Mouse (Mus musculus): ENCODE data around the gene Snx12. TPM values are rescaled to one million over a fixed set of nuclear protein-coding genes. Genes with fewer than 3 reads are reported as not detected.

Snx12 gene
- polyA plus RNA-seq (2012; rRNA removed) = 11.3 and 26.5 TPM in 2 replicates

DNA sequence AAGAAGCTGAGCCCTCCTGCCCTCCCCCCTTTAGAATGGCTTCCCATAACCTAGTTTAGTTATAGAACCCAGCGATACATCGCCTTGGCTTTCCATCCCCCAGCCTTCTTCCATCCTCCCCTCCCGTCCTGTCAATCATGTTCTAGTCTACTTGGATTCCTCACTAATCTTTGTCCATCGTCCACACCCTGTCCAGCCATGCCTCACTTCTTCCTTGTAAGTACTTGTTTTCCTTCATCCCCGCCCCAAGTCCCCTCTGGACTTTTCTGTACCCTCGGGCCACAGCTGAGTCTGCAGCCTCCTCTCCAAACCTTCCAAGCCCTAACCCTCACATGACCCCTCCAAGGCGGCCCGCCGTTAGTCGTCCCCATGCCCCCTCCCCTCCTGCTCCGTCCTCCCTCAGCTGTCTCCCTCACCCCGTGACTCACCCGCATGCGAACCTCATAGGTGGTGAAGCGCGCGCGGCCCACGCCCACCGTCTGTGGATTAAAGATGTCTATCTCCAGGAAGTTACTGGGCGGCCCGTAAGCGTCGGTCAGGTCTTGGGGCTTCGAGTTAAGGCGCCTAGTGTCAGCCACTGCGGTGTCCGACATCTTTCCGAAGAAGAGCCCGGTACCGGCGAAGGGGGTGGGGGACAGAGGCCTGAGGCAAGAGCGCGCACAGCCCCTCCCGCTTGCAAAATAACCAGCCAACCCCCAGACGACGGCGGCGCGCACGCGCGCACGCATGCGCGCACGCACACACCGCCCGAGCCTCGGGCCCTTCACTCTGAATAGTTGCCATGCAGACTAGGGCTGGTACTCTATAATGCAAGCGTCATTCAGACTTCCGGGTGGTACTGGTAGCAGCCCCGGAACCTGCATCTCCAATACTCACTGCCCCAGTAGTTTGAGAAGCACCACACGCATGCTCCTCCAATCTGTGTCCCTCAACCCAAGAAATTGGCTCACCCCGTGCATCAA, at the start of gene Snx12:
Gene Snx12, minus strand, starts transcription at position 730 of the 962 bp plus-strand sequence.
- Histone ChIP-seq H3K4me3 (replicated peaks; ENCODE audit: extremely low read depth, low read depth, low read length) (peak within 1 kb of the TSS; percentile 93), H3K4me1 (ENCODE audit: control insufficient read depth, insufficient read depth, low read length) (no peaks in the 10 kb centered on the region; the same call in 1 of the 2 replicates)
- WGBS = 22% methylated on average over 55 of the region's 55 CpGs
- peak; percentile 64; the same call in 1 of the 2 replicates for TF ChIP-seq POLR2A (IDR thresholded peaks at IDR 0.05; ENCODE audit: borderline replicate concordance, extremely low read depth, low read depth, low read length)
- no peak for TF ChIP-seq CTCF (IDR thresholded peaks at IDR 0.05; ENCODE audit: insufficient read depth, low read length)
- peak; percentile 80 for DNase-seq

DNA sequence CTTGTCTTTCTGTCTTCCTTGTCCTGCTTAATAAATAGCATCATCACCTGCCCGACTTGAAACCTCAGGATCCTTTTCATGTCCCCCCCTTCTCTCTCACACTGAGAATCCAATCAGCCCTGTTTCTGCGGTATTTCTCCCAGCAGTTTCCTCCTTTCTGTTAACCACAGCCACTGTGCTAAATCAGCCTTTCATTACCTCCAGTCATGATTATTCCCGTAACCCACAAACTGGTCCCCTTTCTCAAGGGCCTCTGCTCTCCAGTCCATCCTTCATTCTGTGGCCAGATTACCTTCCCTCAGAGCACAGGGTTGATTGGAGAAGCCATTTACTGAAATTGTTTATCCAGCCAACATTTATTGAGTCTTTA, 46.4 kb upstream of the Snx12 start, which contains the start of gene Gm20489:
Gene Gm20489, minus strand, starts transcription at position 269 of the 370 bp plus-strand sequence.
- Histone ChIP-seq H3K4me1 (ENCODE audit: control insufficient read depth, insufficient read depth, low read length) (no peaks in the 10 kb centered on the region; the same call in 1 of the 2 replicates), H3K4me3 (replicated peaks; ENCODE audit: extremely low read depth, low read depth, low read length) (peak within 1 kb of the TSS; percentile 66)
- no peak for DNase-seq
- no peak for TF ChIP-seq CTCF (IDR thresholded peaks at IDR 0.05; ENCODE audit: insufficient read depth, low read length)
- no peak for TF ChIP-seq POLR2A (IDR thresholded peaks at IDR 0.05; ENCODE audit: borderline replicate concordance, extremely low read depth, low read depth, low read length)
- 72% methylated on average over 3 of the region's 3 CpGs for WGBS

DNA sequence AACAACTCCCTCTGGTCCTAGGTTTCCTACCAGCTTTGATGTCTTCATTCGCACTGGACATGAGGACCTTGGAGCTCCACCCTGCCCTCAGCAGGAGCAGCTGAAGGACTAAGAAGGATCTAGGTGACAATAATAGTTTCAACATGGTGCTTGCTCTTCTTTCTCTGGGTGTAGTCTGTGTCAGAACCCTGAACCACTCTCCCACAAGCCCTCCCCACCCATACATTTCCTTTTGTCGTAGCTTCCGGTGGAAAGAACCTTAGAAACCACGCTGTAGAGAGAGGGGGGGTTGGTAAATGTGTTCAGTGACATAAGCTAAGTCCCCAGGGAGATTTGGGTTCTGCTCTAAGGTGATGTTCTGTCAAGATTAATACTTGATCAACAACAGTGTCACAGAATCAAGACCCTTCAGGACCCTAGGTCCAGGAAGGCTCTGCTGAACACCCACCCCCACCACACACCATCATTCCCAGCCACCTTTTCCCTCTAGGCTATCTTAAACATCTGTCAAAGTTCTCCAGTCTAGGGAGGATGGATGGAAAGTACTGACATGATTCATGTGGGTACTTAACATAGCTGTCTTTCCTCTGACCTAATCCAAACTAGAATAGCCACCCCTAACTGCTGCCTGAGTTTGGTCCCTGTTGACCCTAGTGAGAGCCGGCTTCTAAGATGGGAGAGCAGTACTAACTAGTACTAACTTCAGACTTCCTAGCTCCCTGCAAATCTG, 45.8 kb upstream of the Snx12 start, which contains the start of gene Il2rg:
Gene Il2rg, minus strand, starts transcription at position 231 of the 730 bp plus-strand sequence.
- Histone ChIP-seq H3K4me3 (replicated peaks; ENCODE audit: extremely low read depth, low read depth, low read length) (peak within 1 kb of the TSS; percentile 66), H3K4me1 (ENCODE audit: control insufficient read depth, insufficient read depth, low read length) (no peaks in the 10 kb centered on the region; the same call in 1 of the 2 replicates)
- DNase-seq = no peak
- TF ChIP-seq CTCF (IDR thresholded peaks at IDR 0.05; ENCODE audit: insufficient read depth, low read length) (no peak), POLR2A (IDR thresholded peaks at IDR 0.05; ENCODE audit: borderline replicate concordance, extremely low read depth, low read depth, low read length) (no peak)
- WGBS = 46% methylated on average over 5 of the region's 5 CpGs

DNA sequence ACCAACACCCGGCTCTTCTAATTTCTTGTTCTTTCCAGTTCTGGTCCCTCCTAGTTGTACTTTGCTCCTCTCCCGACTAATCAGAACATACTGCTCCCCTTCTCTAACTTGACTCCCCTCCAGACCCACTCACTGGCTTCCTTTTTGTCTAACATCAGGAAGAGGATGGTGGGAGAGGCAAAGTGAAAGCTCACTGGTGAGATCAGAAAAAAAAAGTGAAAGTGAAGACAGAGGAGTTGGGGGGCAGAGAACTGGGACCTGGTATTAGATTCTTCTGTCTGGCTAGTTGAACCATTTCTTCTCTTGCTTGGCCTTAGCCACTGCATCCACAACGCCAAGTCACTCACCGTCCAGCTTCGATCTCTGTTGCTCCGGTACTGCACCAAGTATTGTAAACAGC, 44.3 kb upstream of the Snx12 start:
- no peak for DNase-seq
- peak overlapping the region; percentile 36 for H3K4me3 ChIP-seq (replicated peaks; ENCODE audit: extremely low read depth, low read depth, low read length)
- TF ChIP-seq CTCF (IDR thresholded peaks at IDR 0.05; ENCODE audit: insufficient read depth, low read length) = no peak
- TF ChIP-seq POLR2A (IDR thresholded peaks at IDR 0.05; ENCODE audit: borderline replicate concordance, extremely low read depth, low read depth, low read length) = no peak
- 86% methylated on average over 6 of the region's 6 CpGs for WGBS
- H3K4me1 ChIP-seq (ENCODE audit: control insufficient read depth, insufficient read depth, low read length) = no peaks in the 10 kb centered on the region; the same call in 1 of the 2 replicates

DNA sequence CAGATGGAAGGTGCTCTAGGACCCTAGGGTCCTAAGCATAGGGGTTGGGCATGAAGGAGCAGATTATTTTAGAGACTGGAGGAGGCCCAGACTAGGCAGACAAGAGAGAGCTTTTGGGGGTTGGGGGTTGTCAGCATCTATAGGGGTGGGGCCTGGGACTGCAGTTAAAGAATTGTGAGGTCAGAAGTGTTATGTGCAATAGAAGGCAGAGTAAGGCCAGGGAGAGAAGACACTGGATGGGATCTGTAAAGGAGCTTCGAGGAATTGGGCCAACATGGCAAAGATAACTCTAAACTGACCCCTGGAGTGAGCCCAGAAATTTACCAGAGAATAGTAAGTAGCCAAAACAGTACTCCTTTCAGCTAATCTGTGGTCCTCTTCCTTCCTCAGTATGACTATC, 41.5 kb upstream of the Snx12 start, which contains the start of gene Gm614:
Gene Gm614, minus strand, starts transcription at position 101 of the 400 bp plus-strand sequence.
- H3K4me1 ChIP-seq (ENCODE audit: control insufficient read depth, insufficient read depth, low read length) = no peaks in the 10 kb centered on the region; the same call in 1 of the 2 replicates
- DNase-seq = no peak
- no peak for TF ChIP-seq POLR2A (IDR thresholded peaks at IDR 0.05; ENCODE audit: borderline replicate concordance, extremely low read depth, low read depth, low read length)
- TF ChIP-seq CTCF (IDR thresholded peaks at IDR 0.05; ENCODE audit: insufficient read depth, low read length) = no peak
- H3K4me3 ChIP-seq (replicated peaks; ENCODE audit: extremely low read depth, low read depth, low read length) = no peak within 1 kb of the TSS
- 57% methylated on average over 1 of the region's 1 CpGs for WGBS

DNA sequence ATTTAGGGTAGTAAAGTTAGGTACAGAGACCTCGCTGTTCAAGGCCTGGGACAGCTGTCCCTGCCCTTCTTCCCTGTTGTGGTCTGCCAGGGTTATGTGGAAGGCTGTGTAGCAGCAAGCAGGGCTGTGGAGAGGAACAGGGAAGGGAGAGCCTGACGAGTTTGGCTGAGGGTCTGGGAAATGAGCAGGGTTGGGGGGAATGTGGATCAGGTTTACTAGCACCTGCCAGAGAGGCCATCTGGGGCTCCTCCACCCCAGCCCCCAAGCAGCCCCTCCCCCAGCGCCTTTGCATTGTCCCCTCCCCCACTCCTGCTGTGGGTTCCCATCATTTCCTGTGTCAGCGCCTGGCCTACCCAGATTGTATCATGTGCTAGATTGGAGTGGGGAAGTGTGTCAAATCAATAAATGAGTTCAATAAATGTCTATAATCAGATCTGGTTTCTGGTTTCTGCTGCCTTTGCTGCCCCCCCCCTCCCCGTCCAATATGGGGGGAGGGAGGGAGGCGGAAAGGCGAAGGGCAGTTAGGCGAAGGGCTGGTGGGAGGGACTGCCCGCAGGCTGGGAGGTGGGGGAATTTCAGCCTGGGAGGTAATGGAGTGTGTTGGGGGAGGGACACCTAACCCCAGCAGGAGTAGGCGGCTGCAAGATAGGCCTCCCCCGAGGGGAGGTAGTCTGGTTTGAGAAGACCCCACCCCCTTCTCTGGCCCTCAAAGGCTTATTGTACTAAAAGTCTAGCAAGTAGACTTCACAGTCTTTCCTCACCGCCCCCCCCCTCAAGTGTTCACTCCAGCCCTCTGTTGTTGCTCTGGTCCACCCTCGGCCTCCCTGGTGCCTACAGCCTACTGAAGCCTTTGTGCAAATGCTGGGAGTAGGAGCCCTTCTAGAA, 38.3 kb upstream of the Snx12 start:
- Histone ChIP-seq H3K4me3 (replicated peaks; ENCODE audit: extremely low read depth, low read depth, low read length) (no peak overlapping the region), H3K4me1 (ENCODE audit: control insufficient read depth, insufficient read depth, low read length) (no peaks in the 10 kb centered on the region)
- TF ChIP-seq POLR2A (IDR thresholded peaks at IDR 0.05; ENCODE audit: borderline replicate concordance, extremely low read depth, low read depth, low read length) (no peak), CTCF (IDR thresholded peaks at IDR 0.05; ENCODE audit: insufficient read depth, low read length) (no peak)
- no peak for DNase-seq
- WGBS = 44% methylated on average over 13 of the region's 13 CpGs

DNA sequence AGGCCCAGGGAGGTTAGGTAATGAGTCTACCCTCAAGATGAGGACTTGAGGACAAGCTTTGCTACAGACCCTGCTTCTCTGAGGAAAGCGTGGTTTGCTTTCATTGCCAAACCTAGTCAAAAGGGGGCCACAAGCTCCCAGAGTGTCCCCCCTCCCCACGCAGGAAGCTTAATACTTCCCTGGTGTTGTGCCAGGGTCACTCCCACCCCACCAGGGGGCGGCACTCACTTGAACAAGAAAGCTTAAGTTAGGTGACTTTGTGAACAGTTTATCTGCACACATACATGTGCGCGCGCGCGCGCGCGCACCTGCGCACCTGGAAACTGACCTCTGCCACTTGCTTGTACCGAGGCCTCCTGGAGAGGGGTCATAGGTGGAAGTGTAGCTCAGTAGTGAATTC, 34.2 kb upstream of the Snx12 start:
- Histone ChIP-seq H3K4me3 (replicated peaks; ENCODE audit: extremely low read depth, low read depth, low read length) (no peak overlapping the region), H3K4me1 (ENCODE audit: control insufficient read depth, insufficient read depth, low read length) (peaks cover 5% of the 10 kb centered on the region; the same call in 1 of the 2 replicates)
- no peak for TF ChIP-seq POLR2A (IDR thresholded peaks at IDR 0.05; ENCODE audit: borderline replicate concordance, extremely low read depth, low read depth, low read length)
- no peak for TF ChIP-seq CTCF (IDR thresholded peaks at IDR 0.05; ENCODE audit: insufficient read depth, low read length)
- 74% methylated on average over 13 of the region's 13 CpGs for WGBS
- no peak for DNase-seq

DNA sequence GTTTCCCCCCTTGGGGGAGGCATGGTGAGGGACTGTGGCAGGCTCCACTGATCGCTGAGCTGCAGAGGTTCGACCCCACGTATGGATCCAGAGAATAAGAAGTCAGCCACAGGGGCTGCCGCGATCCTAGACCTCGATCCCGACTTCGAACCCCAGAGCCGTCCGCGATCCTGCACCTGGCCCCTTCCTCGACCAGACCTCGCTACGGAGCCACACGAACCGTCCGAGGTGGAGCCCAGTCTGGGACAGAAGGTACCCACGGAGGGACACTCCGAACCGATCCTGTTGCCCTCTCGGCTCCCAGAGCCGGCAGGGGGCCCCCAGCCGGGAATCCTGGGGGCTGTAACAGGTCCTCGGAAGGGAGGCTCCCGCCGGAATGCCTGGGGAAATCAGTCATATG, 32.4 kb upstream of the Snx12 start:
- H3K4me1 ChIP-seq (ENCODE audit: control insufficient read depth, insufficient read depth, low read length) = peaks cover 5% of the 10 kb centered on the region; the same call in 1 of the 2 replicates
- 26% methylated on average over 26 of the region's 26 CpGs for WGBS
- peak overlapping the region; percentile 84 for H3K4me3 ChIP-seq (replicated peaks; ENCODE audit: extremely low read depth, low read depth, low read length)
- TF ChIP-seq CTCF (IDR thresholded peaks at IDR 0.05; ENCODE audit: insufficient read depth, low read length) (no peak), POLR2A (IDR thresholded peaks at IDR 0.05; ENCODE audit: borderline replicate concordance, extremely low read depth, low read depth, low read length) (no peak)
- no peak for DNase-seq
